Mouse (Mus musculus) limb, embryonic 14.5 days (tissue): ENCODE data around the gene Pigr. TPM values are rescaled to one million over a fixed set of nuclear protein-coding genes. Genes with fewer than 3 reads are reported as not detected.

ENCODE experiments used
- ATAC-seq: fragments of 200-750 bp; cut with Nextera tagmentation; 2 replicates; pipeline ENCODE4 v1.8.0; 2017; ENCODE audit warnings: low read depth, moderate number of reproducible peaks, moderate TSS enrichment; ENCODE audit not compliant: low FRiP score
- DNase-seq: peaks from one replicate; pipeline ENCODE4 v3.0.0-alpha.2; 2015; ENCODE audit warnings: low spot score
- H3K27ac ChIP-seq: fragments of 300-500 bp; sonication (generic); replicated peaks from 2 replicates; pipeline ENCODE4 v1.5.1; 2014; ENCODE audit warnings: low read depth, mild to moderate bottlenecking, low read length, moderate library complexity, mixed read lengths
- H3K27me3 ChIP-seq: fragments of 300-500 bp; sonication (generic); 2 replicates; pipeline ENCODE4 v1.6.1; 2014; ENCODE audit warnings: low read length, mixed read lengths; ENCODE audit not compliant: control insufficient read depth, insufficient read depth
- H3K36me3 ChIP-seq: fragments of 300-500 bp; sonication (generic); 2 replicates; pipeline ENCODE4 v1.6.1; 2014; ENCODE audit warnings: mild to moderate bottlenecking, low read length, moderate library complexity, mixed read lengths; ENCODE audit not compliant: control insufficient read depth, insufficient read depth
- H3K4me1 ChIP-seq: fragments of 300-500 bp; sonication (generic); 2 replicates; pipeline ENCODE4 v1.6.1; 2014; ENCODE audit warnings: antibody characterized with exemption, low read length, mixed read lengths; ENCODE audit not compliant: control insufficient read depth, insufficient read depth
- H3K4me2 ChIP-seq: fragments of 300-500 bp; sonication (generic); replicated peaks from 2 replicates; pipeline ENCODE4 v1.6.1; 2014; ENCODE audit warnings: low read depth, mild to moderate bottlenecking, low read length, moderate library complexity; ENCODE audit not compliant: severe bottlenecking
- H3K4me3 ChIP-seq: fragments of 300-500 bp; sonication (generic); replicated peaks from 2 replicates; pipeline ENCODE4 v1.5.1; 2014; ENCODE audit warnings: low read length
- H3K9ac ChIP-seq: fragments of 300-500 bp; sonication (generic); 2 replicates; pipeline ENCODE4 v1.6.1; 2014; ENCODE audit warnings: mild to moderate bottlenecking, low read depth, low read length, moderate library complexity; ENCODE audit not compliant: severe bottlenecking
- H3K9me3 ChIP-seq: fragments of 300-500 bp; sonication (generic); 2 replicates; pipeline ENCODE4 v1.6.1; 2016; ENCODE audit warnings: low read length; ENCODE audit not compliant: control insufficient read depth
- POLR2A ChIP-seq: fragments of 200-500 bp; IDR thresholded peaks from 2 replicates; pipeline ENCODE4 v1.8.0; 2012; ENCODE audit warnings: inconsistent platforms, mild to moderate bottlenecking, moderate library complexity, borderline replicate concordance; ENCODE audit not compliant: insufficient read depth, insufficient read length; ENCODE audit errors: extremely low read depth
- WGBS: fragments of 180-500 bp; shearing (Covaris S2); extraction: QIAGEN DNeasy Blood & Tissue Kit; methylation state at CpG from one replicate; pipeline ENCODE4 v1.1.7; 2014; 5-methylcytosine and 5-hydroxymethylcytosine counted together
- polyA plus RNA-seq, 2 experiments: library from polyadenylated mRNA; depleted of rRNA in 1 of 2; stranded (reverse) in 1 of 2; unstranded in 1 of 2; fragments of >200 nt; fragmentation: Nextera tagmentation in 1 of 2; extraction: Ambion mirVana in 1 of 2; gene quantifications; 2 replicates each; pipeline versions ENCODE4 v1.2.1 to v1.2.3; 2012 to 2014

Gene Pigr
- polyA plus RNA-seq (2012; rRNA removed), result 0.08 TPM in 1 of 2 replicates, not detected in the other
- polyA plus RNA-seq (2014; fragmentation: Nextera tagmentation; extraction: Ambion mirVana), result 0.15 TPM in 1 of 2 replicates, not detected in the other

- Histone ChIP-seq H3K4me3 (no peak within 1 kb of the TSS), H3K27ac (no peak within 1 kb of the TSS), H3K27me3 (no peaks in the 10 kb centered on the region), H3K4me2 (no peak within 1 kb of the TSS), H3K4me1 (no peaks in the 10 kb centered on the region), H3K9ac (no peak within 1 kb of the TSS), H3K36me3 (no peaks in the 10 kb centered on the region), H3K9me3 (no peaks in the 10 kb centered on the region)
- no peak for TF ChIP-seq POLR2A
- WGBS, result 88% methylated on average over 5 of the region's 5 CpGs
- ATAC-seq, result no peak
- no peak for DNase-seq
These were observed at the start of gene Pigr for GRCm38 (mm10) chr1:130826448-130826847. TSS of gene Pigr (plus strand) at chr1:130826684.

- DNase-seq (no peak), ATAC-seq (no peak)
- Histone ChIP-seq H3K4me1 (no peaks in the 10 kb centered on the region), H3K9ac (no peak overlapping the region), H3K27ac (no peak overlapping the region), H3K9me3 (no peaks in the 10 kb centered on the region), H3K4me3 (no peak overlapping the region), H3K4me2 (no peak overlapping the region), H3K36me3 (no peaks in the 10 kb centered on the region), H3K27me3 (no peaks in the 10 kb centered on the region)
- 85% methylated on average over 3 of the region's 3 CpGs for WGBS
- no peak for TF ChIP-seq POLR2A
These were observed 46.6 kb upstream of the Pigr start for GRCm38 (mm10) chr1:130779867-130780266.

- no peaks in the 10 kb centered on the region for H3K9me3 ChIP-seq
- no peak overlapping the region for H3K4me3 ChIP-seq
- no peak overlapping the region for H3K4me2 ChIP-seq
- peak; percentile 40 for DNase-seq
- ATAC-seq, result no peak
- no peaks in the 10 kb centered on the region for H3K36me3 ChIP-seq
- no peaks in the 10 kb centered on the region for H3K27me3 ChIP-seq
- 26% methylated on average over 4 of the region's 4 CpGs for WGBS
- H3K4me1 ChIP-seq, result no peaks in the 10 kb centered on the region
- H3K27ac ChIP-seq, result no peak overlapping the region
- no peak overlapping the region for H3K9ac ChIP-seq
- no peak for TF ChIP-seq POLR2A
These were observed 42.4 kb upstream of the Pigr start for GRCm38 (mm10) chr1:130784054-130784453.

GRCm38 (mm10) chr1:130787001-130787400 lies 39.5 kb upstream of the Pigr start:
- no peak overlapping the region for H3K4me2 ChIP-seq
- H3K4me3 ChIP-seq, result no peak overlapping the region
- ATAC-seq (no peak), DNase-seq (no peak)
- no peaks in the 10 kb centered on the region for H3K36me3 ChIP-seq
- H3K9me3 ChIP-seq, result no peaks in the 10 kb centered on the region
- H3K27ac ChIP-seq, result no peak overlapping the region
- H3K4me1 ChIP-seq, result no peaks in the 10 kb centered on the region
- WGBS, result 56% methylated on average over 4 of the region's 4 CpGs
- no peak for TF ChIP-seq POLR2A
- no peaks in the 10 kb centered on the region for H3K27me3 ChIP-seq
- H3K9ac ChIP-seq, result no peak overlapping the region

- H3K27ac ChIP-seq, result no peak overlapping the region
- no peaks in the 10 kb centered on the region for H3K27me3 ChIP-seq
- TF ChIP-seq POLR2A, result no peak
- H3K4me1 ChIP-seq, result no peaks in the 10 kb centered on the region
- DNase-seq (no peak), ATAC-seq (no peak)
- no peak overlapping the region for H3K4me2 ChIP-seq
- H3K9ac ChIP-seq, result no peak overlapping the region
- H3K4me3 ChIP-seq, result no peak overlapping the region
- H3K36me3 ChIP-seq, result no peaks in the 10 kb centered on the region
- no peaks in the 10 kb centered on the region for H3K9me3 ChIP-seq
- 61% methylated on average over 3 of the region's 3 CpGs for WGBS
These were observed 36.7 kb upstream of the Pigr start for GRCm38 (mm10) chr1:130789512-130790451.
